Mouse (Mus musculus) embryonic facial prominence, embryonic 13.5 days (tissue): ENCODE measurements around the gene Ap1g1. TPM values are rescaled to one million over a fixed set of nuclear protein-coding genes. Genes with fewer than 3 reads are reported as not detected.
"Not testable (repeated sequence)": the region's sequence is repeated elsewhere in the genome, so short reads cannot be mapped to it uniquely, and the experiment has no call there.

Experiments
- ATAC-seq: fragments of 200-750 bp; cut with Nextera tagmentation; 2 replicates; pipeline ENCODE4 v1.8.0; 2017; ENCODE audit warnings: low read depth; ENCODE audit not compliant: insufficient number of reproducible peaks, insufficient read depth, low FRiP score, low TSS enrichment
- H3K27ac ChIP-seq: fragments of 300-500 bp; sonication (generic); 2 replicates; pipeline ENCODE4 v1.5.1; 2015; ENCODE audit warnings: moderate library complexity, mild to moderate bottlenecking, inconsistent platforms
- H3K27me3 ChIP-seq: fragments of 300-500 bp; sonication (generic); 2 replicates; pipeline ENCODE4 v1.6.1; 2015; ENCODE audit warnings: mild to moderate bottlenecking, inconsistent platforms
- H3K36me3 ChIP-seq: fragments of 300-500 bp; sonication (generic); 2 replicates; pipeline ENCODE4 v1.6.1; 2015; ENCODE audit warnings: mild to moderate bottlenecking, inconsistent platforms
- H3K4me1 ChIP-seq: fragments of 300-500 bp; sonication (generic); 2 replicates; pipeline ENCODE4 v1.6.1; 2015; ENCODE audit warnings: inconsistent platforms
- H3K4me2 ChIP-seq: fragments of 300-500 bp; sonication (generic); 2 replicates; pipeline ENCODE4 v1.6.1; 2015; ENCODE audit warnings: moderate library complexity, mild to moderate bottlenecking, inconsistent platforms
- H3K4me3 ChIP-seq: fragments of 300-500 bp; sonication (generic); 2 replicates; pipeline ENCODE4 v1.5.1; 2015; ENCODE audit warnings: mild to moderate bottlenecking, inconsistent platforms
- H3K9ac ChIP-seq: fragments of 300-500 bp; sonication (generic); 2 replicates; pipeline ENCODE4 v1.6.1; 2015; ENCODE audit warnings: mild to moderate bottlenecking, inconsistent platforms
- H3K9me3 ChIP-seq: fragments of 300-500 bp; sonication (generic); 2 replicates; pipeline ENCODE4 v1.6.1; 2016; ENCODE audit warnings: inconsistent platforms
- WGBS: fragments of 180-500 bp; shearing (Covaris S2); methylation state at CpG from one replicate; pipeline ENCODE4 v1.1.7; 2015; ENCODE audit warnings: mixed read lengths; 5-methylcytosine and 5-hydroxymethylcytosine counted together
- polyA plus RNA-seq: library from polyadenylated mRNA; unstranded; fragments of >200 nt; fragmentation: Nextera tagmentation; extraction: Ambion mirVana; gene quantifications from 2 replicates; pipeline ENCODE4 v1.2.1, GENCODE M21; 2015

Gene Ap1g1
- polyA plus RNA-seq, 1 experiment from 2014 or later = 43.0 TPM

- H3K27me3 ChIP-seq = no peaks in the 10 kb centered on the region
- peaks cover 7% of the 10 kb centered on the region; the same call in 1 of the 2 replicates for H3K36me3 ChIP-seq
- 1% methylated on average over 41 of the region's 42 CpGs for WGBS
- H3K4me3 ChIP-seq = peak within 1 kb of the TSS; percentile 100
- H3K27ac ChIP-seq = peak within 1 kb of the TSS; percentile 88
- H3K4me1 ChIP-seq = peaks cover 6% of the 10 kb centered on the region
- ATAC-seq = peak; percentile 97
- peak within 1 kb of the TSS; percentile 96 for H3K9ac ChIP-seq
- H3K4me2 ChIP-seq = peak within 1 kb of the TSS; percentile 78
- H3K9me3 ChIP-seq = no peaks in the 10 kb centered on the region
These were observed 89.8 kb downstream of the Ap1g1 start, which contains the start of gene Phlpp2 for GRCm38 (mm10) chr8:109868003-109868679. Phlpp2 (plus strand) TSS chr8:109868542.

GRCm38 (mm10) chr8:109868680-109869361 is 90.5 kb downstream of the Ap1g1 start:
- Histone ChIP-seq H3K27ac (peak overlapping the region; percentile 88), H3K4me1 (peaks cover 6% of the 10 kb centered on the region), H3K9me3 (no peaks in the 10 kb centered on the region), H3K27me3 (no peaks in the 10 kb centered on the region), H3K36me3 (peaks cover 6% of the 10 kb centered on the region; the same call in 1 of the 2 replicates), H3K9ac (peak overlapping the region; percentile 96), H3K4me3 (peak overlapping the region; percentile 100), H3K4me2 (peak overlapping the region; percentile 78)
- peak; percentile 72 for ATAC-seq
- WGBS = under 1% methylated on average over 65 of the region's 78 CpGs

- H3K27ac ChIP-seq = no peak overlapping the region
- no peak for ATAC-seq
- no peaks in the 10 kb centered on the region for H3K27me3 ChIP-seq
- H3K4me2 ChIP-seq = no peak overlapping the region
- H3K9ac ChIP-seq = no peak overlapping the region
- H3K4me3 ChIP-seq = no peak overlapping the region
- H3K9me3 ChIP-seq = no peaks in the 10 kb centered on the region
- H3K36me3 ChIP-seq = peaks cover 6% of the 10 kb centered on the region; the same call in 1 of the 2 replicates
- WGBS = 84% methylated on average over 1 of the region's 1 CpGs
- peaks cover 6% of the 10 kb centered on the region for H3K4me1 ChIP-seq
These were observed 92.7 kb downstream of the Ap1g1 start for GRCm38 (mm10) chr8:109871056-109871455.

GRCm38 (mm10) chr8:109873800-109874199 is 95.4 kb downstream of the Ap1g1 start:
- not testable (repeated sequence) for H3K9me3 ChIP-seq, H3K4me2 ChIP-seq, ATAC-seq, H3K9ac ChIP-seq, H3K4me1 ChIP-seq, H3K4me3 ChIP-seq, H3K27ac ChIP-seq, H3K27me3 ChIP-seq
- peaks cover 27% of the 10 kb centered on the region for H3K36me3 ChIP-seq
- WGBS = 94% methylated on average over 3 of the region's 3 CpGs

- no peak for ATAC-seq
- H3K4me3 ChIP-seq = no peak overlapping the region
- no peak overlapping the region for H3K27ac ChIP-seq
- WGBS = 84% methylated on average over 5 of the region's 5 CpGs
- H3K4me1 ChIP-seq = no peaks in the 10 kb centered on the region
- H3K27me3 ChIP-seq = no peaks in the 10 kb centered on the region
- H3K9ac ChIP-seq = no peak overlapping the region
- no peak overlapping the region for H3K4me2 ChIP-seq
- peaks cover 38% of the 10 kb centered on the region for H3K36me3 ChIP-seq
- no peaks in the 10 kb centered on the region for H3K9me3 ChIP-seq
These were observed 101.8 kb downstream of the Ap1g1 start for GRCm38 (mm10) chr8:109880012-109880662.

- Histone ChIP-seq H3K27ac (no peak overlapping the region), H3K4me2 (no peak overlapping the region), H3K4me3 (no peak overlapping the region), H3K36me3 (peaks cover 42% of the 10 kb centered on the region), H3K9me3 (no peaks in the 10 kb centered on the region), H3K27me3 (no peaks in the 10 kb centered on the region), H3K9ac (no peak overlapping the region), H3K4me1 (no peaks in the 10 kb centered on the region)
- ATAC-seq = no peak
These were observed 106.9 kb downstream of the Ap1g1 start for GRCm38 (mm10) chr8:109885294-109885693.

GRCm38 (mm10) chr8:109889211-109889610 is 110.9 kb downstream of the Ap1g1 start:
- H3K4me3 ChIP-seq = no peak overlapping the region
- 91% methylated on average over 1 of the region's 1 CpGs for WGBS
- no peak for ATAC-seq
- no peak overlapping the region for H3K4me2 ChIP-seq
- no peak overlapping the region for H3K27ac ChIP-seq
- H3K9me3 ChIP-seq = no peaks in the 10 kb centered on the region
- H3K27me3 ChIP-seq = no peaks in the 10 kb centered on the region
- H3K9ac ChIP-seq = no peak overlapping the region
- peaks cover 50% of the 10 kb centered on the region for H3K36me3 ChIP-seq
- H3K4me1 ChIP-seq = no peaks in the 10 kb centered on the region

- H3K36me3 ChIP-seq = peaks cover 50% of the 10 kb centered on the region
- WGBS = 89% methylated on average over 3 of the region's 3 CpGs
- no peaks in the 10 kb centered on the region for H3K4me1 ChIP-seq
- H3K4me2 ChIP-seq = no peak overlapping the region
- H3K9ac ChIP-seq = no peak overlapping the region
- no peak overlapping the region for H3K4me3 ChIP-seq
- ATAC-seq = no peak
- no peaks in the 10 kb centered on the region for H3K27me3 ChIP-seq
- H3K27ac ChIP-seq = no peak overlapping the region
- H3K9me3 ChIP-seq = no peaks in the 10 kb centered on the region
These were observed 112.6 kb downstream of the Ap1g1 start for GRCm38 (mm10) chr8:109890794-109891585.

- H3K9me3 ChIP-seq = no peaks in the 10 kb centered on the region
- no peak for ATAC-seq
- H3K27ac ChIP-seq = no peak overlapping the region
- no peak overlapping the region for H3K4me3 ChIP-seq
- no peak overlapping the region for H3K9ac ChIP-seq
- H3K27me3 ChIP-seq = no peaks in the 10 kb centered on the region
- H3K4me1 ChIP-seq = no peaks in the 10 kb centered on the region
- 95% methylated on average over 1 of the region's 1 CpGs for WGBS
- H3K4me2 ChIP-seq = no peak overlapping the region
- peaks cover 39% of the 10 kb centered on the region for H3K36me3 ChIP-seq
These were observed 116.3 kb downstream of the Ap1g1 start for GRCm38 (mm10) chr8:109894636-109895035.

- Histone ChIP-seq H3K4me3 (no peak overlapping the region), H3K4me2 (no peak overlapping the region)
- no peak for ATAC-seq
These were observed 117.0 kb downstream of the Ap1g1 start for GRCm38 (mm10) chr8:109895355-109895754.

GRCm38 (mm10) chr8:109902379-109902778 is 124.0 kb downstream of the Ap1g1 start:
- Histone ChIP-seq H3K36me3 (peaks cover 27% of the 10 kb centered on the region), H3K4me1 (no peaks in the 10 kb centered on the region), H3K4me3 (no peak overlapping the region), H3K27ac (no peak overlapping the region), H3K9me3 (no peaks in the 10 kb centered on the region), H3K4me2 (no peak overlapping the region), H3K9ac (no peak overlapping the region), H3K27me3 (no peaks in the 10 kb centered on the region)
- ATAC-seq = no peak

More at GRCm38 (mm10) chr8:109895355-109895754, 117.0 kb downstream of the Ap1g1 start:
- Histone ChIP-seq H3K4me1 (no peaks in the 10 kb centered on the region), H3K36me3 (peaks cover 31% of the 10 kb centered on the region), H3K27ac (no peak overlapping the region), H3K27me3 (no peaks in the 10 kb centered on the region), H3K9ac (no peak overlapping the region), H3K9me3 (no peaks in the 10 kb centered on the region)
- WGBS = 85% methylated on average over 12 of the region's 12 CpGs
